Mouse (Mus musculus) layer of hippocampus, postnatal 10 days (tissue): Measurements from ENCODE around the gene Myof. TPM values are rescaled to one million over a fixed set of nuclear protein-coding genes. Genes with fewer than 3 reads are reported as not detected.

ENCODE experiments used
- DNase-seq, 2 experiments: peaks; one replicate each; pipeline ENCODE4 v3.0.0; 2021; ENCODE audit warnings: low spot score in 2 of 2
- total RNA-seq, 2 experiments: library from RNA; stranded (reverse); gene quantifications; 2 replicates each; pipeline ENCODE4 v1.2.3; 2021

The Myof gene
- total RNA-seq, 2 experiments from 2014 or later, result 6.6 to 8.0 TPM

- no peak for DNase-seq
Observed at GRCm38 (mm10) chr19:37881431-37882081, 161.8 kb downstream of the Myof start.

DNA sequence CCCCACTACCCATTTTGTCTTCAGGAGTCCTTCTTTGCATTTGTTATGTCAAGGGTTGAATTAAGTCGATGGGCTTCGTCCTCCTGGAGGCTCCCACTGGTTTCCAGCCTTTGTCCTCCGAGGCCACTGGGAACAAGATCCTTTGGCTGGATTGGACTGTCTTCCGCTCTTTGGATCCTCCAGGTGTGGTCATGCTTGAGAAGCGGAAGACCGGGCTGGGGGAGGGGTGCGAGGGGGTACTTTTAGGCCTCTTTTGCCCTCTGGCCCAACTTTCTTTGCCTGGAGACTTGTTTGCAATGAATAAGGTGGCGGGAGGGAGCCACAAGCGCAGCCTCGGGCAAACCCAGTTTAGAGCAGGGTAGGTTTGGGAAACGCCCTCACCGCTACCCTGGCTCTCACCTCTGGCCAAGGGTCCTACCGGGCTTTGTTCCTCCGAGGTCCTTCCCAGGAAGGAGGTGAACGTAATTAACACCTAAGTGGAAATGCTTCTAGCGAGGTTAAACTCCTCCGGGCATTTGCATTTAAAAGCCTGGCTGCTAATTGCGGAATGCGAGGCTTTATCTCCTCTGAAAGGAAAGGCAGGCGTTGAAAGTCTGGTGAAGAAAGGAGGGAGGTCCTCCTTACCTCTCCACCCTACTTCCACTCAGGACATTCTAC is 165.7 kb downstream of the Myof start:
- DNase-seq, result no peak

DNA sequence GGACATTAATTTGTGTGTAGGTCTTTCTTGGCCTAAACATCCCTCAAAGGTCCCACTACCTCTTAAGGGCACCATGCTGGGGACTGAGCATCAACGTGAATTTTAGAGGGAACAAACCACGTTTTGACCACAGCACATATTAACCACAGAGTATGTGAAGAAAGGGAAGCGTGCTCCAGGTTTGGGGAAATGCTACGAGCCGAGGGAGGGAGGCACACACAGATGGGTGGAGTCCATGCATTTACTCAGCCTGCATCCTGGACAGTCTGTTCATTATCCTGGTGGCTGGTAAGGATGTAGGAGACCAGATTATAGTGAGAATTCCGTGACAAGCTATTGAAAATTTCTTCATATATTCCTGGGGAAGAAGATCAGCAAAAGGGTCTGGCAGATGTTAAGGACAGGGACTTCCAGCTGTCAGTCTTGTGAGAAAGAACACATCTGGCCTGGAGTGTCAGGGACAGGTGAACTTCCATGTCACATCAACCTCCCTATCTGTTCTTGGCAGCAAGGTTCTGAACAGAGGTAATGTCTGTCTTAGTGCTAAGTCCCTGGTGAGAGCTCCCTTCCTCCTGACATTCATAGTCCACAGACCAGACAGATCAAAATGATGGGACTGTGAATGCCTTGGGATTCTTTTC is 166.7 kb downstream of the Myof start:
- DNase-seq, result no peak

DNA sequence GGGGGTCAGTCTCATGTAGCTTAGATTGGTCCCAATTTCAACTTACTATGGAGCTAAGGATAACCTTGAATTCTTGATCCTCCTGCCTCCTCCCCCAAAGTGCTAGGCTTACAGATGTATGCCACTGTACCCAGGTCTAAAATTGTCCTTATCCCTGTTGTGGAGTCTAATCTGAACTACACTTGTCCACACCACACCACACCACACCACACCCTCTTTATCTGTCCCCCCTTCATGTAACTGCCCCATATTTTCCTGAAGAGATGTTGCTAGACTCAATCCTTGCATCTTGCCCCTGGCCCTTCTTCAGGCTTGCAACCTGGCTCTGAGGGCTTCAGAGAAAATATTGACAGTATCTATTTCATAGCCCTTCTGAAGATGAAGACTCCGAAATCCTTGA is 169.9 kb downstream of the Myof start:
- DNase-seq, result no peak

DNA sequence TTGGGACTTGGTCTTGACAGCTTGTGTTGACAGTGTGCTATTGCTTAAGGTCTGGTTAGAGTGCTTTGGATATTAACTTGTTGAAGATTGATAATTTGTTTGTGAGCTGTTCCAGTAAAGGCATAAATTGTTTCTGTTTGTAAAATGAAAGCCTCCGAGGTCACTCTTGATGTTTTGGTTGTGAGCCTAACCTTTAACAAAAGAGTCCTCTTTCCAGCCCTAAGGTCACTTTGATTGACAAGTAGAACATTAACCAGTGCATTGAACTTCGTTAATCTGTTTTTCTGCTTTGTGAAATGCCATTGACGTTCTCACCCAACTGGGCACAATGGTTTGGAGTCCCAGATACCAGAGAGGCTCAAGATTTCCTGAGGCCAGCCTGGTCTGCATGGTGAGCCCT is 175.8 kb downstream of the Myof start:
- no peak for DNase-seq

GRCm38 (mm10) chr19:37866994-37867393 is 176.4 kb downstream of the Myof start:
- DNase-seq, result no peak

DNA sequence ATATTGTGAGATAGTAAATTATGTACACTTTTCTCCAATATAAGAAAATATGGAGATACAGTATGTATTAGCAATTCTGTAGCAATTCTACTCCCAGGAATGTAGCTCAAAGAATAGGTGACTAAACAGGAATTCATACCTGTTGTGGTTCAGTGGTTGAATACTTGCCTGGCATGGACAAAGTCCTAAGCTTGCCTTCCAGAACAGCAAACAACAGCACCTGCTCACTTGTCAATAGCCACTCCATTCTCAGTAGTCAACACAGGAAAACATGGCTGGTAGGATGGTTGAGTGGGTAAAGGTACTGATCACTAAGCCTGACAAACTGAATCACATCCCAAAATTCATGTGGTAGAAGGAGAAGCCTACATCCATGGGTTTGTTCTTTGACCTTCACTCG is 182.2 kb downstream of the Myof start:
- no peak for DNase-seq

DNA sequence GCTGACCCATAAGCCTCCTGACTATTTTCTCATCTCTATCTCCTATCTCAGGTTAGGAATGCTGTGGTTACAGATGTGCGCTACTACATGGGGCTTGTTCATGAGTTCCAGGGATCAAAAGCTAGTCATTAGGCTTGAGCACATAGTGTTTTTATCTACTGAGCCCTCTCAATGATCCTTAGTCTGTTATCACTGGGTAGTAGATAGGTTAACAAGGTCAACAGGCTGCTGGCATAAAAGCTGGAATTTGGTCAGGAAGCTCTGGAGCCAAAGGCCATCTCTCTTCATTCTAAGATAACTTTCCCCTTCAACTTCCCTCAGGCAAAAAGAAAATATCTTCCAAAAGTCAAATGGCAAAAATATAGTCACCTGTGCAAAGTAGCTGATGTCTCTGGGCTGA is 183.1 kb downstream of the Myof start:
- DNase-seq, result no peak

- no peak for DNase-seq
Observed at GRCm38 (mm10) chr19:37858406-37859081, 184.8 kb downstream of the Myof start.

DNA sequence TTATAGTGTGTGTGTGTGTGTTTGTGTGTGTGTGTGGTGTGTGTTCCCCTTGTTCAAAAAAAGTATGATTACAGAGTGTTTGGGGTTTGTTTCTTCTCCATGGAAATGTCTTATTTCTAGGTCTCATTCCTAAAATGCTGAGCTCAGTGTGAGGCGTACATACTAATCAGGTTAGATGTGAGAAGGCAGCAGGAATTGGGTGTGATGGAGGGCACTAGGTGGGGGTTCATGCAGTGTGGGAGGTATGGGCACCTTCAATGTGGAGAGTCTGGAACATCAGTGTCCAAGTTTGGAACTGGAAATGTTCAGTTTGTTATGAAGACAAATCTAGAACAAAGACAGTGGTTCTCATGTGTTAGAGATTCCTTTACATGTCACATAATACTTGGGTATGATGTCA is 191.3 kb downstream of the Myof start:
- no peak for DNase-seq

- DNase-seq, result no peak
Observed at GRCm38 (mm10) chr19:37851590-37852038, 191.8 kb downstream of the Myof start.

Other genes starting within 250 kb of the Myof start
- 1 to 10 TPM; 1.9 to 2.1 TPM for gene Cep55, start 11.4 kb upstream of the Myof start, total RNA-seq
- not detected for gene Ffar4, start 53.5 kb upstream of the Myof start, total RNA-seq
- 1 to 10 TPM; 7.9 to 9.2 TPM for gene Rbp4, start 81.7 kb upstream of the Myof start, total RNA-seq
- gene Pde6c, start 89.2 kb upstream of the Myof start, total RNA-seq, result under 1 TPM; 0.16 to 0.18 TPM
- 10 to 100 TPM; 18.5 to 20.8 TPM for gene Fra10ac1, start 180.6 kb upstream of the Myof start, total RNA-seq
- gene Lgi1, start 221.0 kb upstream of the Myof start, total RNA-seq, result 100 to 1,000 TPM; 117 to 133 TPM